Mouse (Mus musculus) adrenal gland, adult 2 months (tissue): ENCODE data around the gene Prss21. TPM values are rescaled to one million over a fixed set of nuclear protein-coding genes. Genes with fewer than 3 reads are reported as not detected.

Experiments
- DNase-seq: peaks from one replicate; pipeline ENCODE4 v3.0.0; 2021
- long read RNA-seq: library from polyadenylated mRNA; stranded (forward); transcript quantifications from one replicate; pipeline ENCODE4 v2.0.0, GENCODE M21; 2021
- polyA plus RNA-seq: library from polyadenylated mRNA; depleted of rRNA; stranded (reverse); fragments of >200 nt; gene quantifications from 2 replicates; pipeline ENCODE4 v1.2.3, GENCODE M21; 2012; rRNA removed
- total RNA-seq, 2 experiments: library from RNA; stranded (reverse); gene quantifications; 2 replicates each; pipeline ENCODE4 v1.2.3; 2021

Gene Prss21
- total RNA-seq = not detected
- polyA plus RNA-seq = not detected in 2 replicates
- long read RNA-seq = 0 reads

- no peak for DNase-seq
These were observed at the start of gene Prss21 for GRCm38 (mm10) chr17:23867756-23868155. Prss21 (plus strand) TSS chr17:23868056.

- no peak for DNase-seq
These were observed 49.3 kb upstream of the Prss21 start for GRCm38 (mm10) chr17:23818579-23818978.

- no peak for DNase-seq
These were observed 48.6 kb upstream of the Prss21 start for GRCm38 (mm10) chr17:23819235-23819634.

GRCm38 (mm10) chr17:23820731-23821130 is 47.1 kb upstream of the Prss21 start:
- DNase-seq = no peak

- no peak for DNase-seq
These were observed 45.8 kb upstream of the Prss21 start for GRCm38 (mm10) chr17:23822094-23822493.

- no peak for DNase-seq
These were observed 44.8 kb upstream of the Prss21 start for GRCm38 (mm10) chr17:23823018-23823417.

- DNase-seq = no peak
These were observed 44.2 kb upstream of the Prss21 start for GRCm38 (mm10) chr17:23823614-23824013.

- no peak for DNase-seq
These were observed 42.3 kb upstream of the Prss21 start for GRCm38 (mm10) chr17:23825591-23825990.

GRCm38 (mm10) chr17:23828271-23829001 is 39.4 kb upstream of the Prss21 start:
- DNase-seq = no peak

GRCm38 (mm10) chr17:23829064-23829619 is 38.7 kb upstream of the Prss21 start, which contains the start of gene Elob:
Elob (minus strand) TSS chr17:23829136.
- DNase-seq = peak; percentile 91

GRCm38 (mm10) chr17:23831201-23831600 is 36.7 kb upstream of the Prss21 start:
- no peak for DNase-seq

- no peak for DNase-seq
These were observed 31.8 kb upstream of the Prss21 start, which contains the start of gene Prss33 for GRCm38 (mm10) chr17:23836006-23836575. Prss33 (minus strand) TSS chr17:23836056.

GRCm38 (mm10) chr17:23841145-23841544 is 26.7 kb upstream of the Prss21 start:
- DNase-seq = no peak

GRCm38 (mm10) chr17:23843141-23843811 is 24.6 kb upstream of the Prss21 start:
- no peak for DNase-seq

- DNase-seq = peak; percentile 65
These were observed 24.0 kb upstream of the Prss21 start, which contains the start of the genes Prss32 and Prss41 for GRCm38 (mm10) chr17:23843812-23844273. Prss32 (plus strand) TSS chr17:23843855. Prss41 (minus strand) TSS chr17:23844172.

- DNase-seq = no peak
These were observed 17.8 kb upstream of the Prss21 start for GRCm38 (mm10) chr17:23850028-23850427.

- peak; percentile 44 for DNase-seq
These were observed 16.8 kb upstream of the Prss21 start for GRCm38 (mm10) chr17:23850853-23851749.

GRCm38 (mm10) chr17:23853292-23853691 is 14.6 kb upstream of the Prss21 start:
- DNase-seq = peak; percentile 61

- no peak for DNase-seq
These were observed 13.6 kb upstream of the Prss21 start for GRCm38 (mm10) chr17:23854229-23854765.

- no peak for DNase-seq
These were observed 10.7 kb upstream of the Prss21 start for GRCm38 (mm10) chr17:23857193-23857592.

GRCm38 (mm10) chr17:23857913-23858312 is 9.9 kb upstream of the Prss21 start:
- DNase-seq = no peak
